Mouse (Mus musculus) frontal cortex, postnatal 14 days (tissue): ENCODE measurements around the gene Serf2.

Experiments
- DNase-seq, 2 experiments: peaks; one replicate each; pipeline ENCODE4 v3.0.0; 2022; ENCODE audit warnings: low spot score in 2 of 2

Gene Serf2

DNA sequence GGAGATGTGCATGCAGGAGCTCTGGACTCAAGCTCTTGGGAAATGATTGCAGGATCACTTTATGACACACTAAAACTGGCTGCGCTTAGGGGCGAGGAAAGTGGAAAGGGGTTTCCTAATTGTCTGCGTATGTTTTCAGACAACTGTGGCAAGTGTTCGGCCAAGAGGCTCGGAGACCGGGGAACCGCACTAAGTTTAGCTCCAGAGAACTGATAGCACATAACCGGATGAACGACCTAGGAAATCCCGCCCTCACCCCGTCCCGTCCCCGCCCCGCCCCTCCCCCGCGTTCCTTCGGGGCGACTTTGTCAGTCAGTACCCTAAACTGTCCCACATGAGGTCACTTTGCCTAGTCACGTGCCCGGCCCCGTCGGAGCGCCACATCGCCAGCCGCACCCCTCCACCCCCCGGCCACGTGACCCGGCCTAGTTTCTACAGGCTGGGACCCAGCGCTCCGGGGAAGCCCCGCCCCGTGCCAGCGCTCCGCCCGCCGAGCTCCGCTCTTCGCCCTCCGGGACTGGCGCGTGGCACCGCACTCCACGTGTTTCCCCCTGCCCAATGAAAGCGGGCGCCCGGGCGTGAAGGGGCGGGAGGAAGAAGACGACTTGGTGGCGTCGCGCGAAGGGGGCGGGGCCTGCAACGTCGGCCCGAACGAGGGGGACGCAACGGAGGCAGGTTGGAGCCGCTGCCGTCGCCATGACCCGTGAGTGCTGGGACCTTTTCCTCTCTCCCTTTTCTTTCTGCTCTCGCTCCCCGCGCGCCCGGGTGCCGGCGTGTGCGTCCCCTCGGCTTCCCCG lies at the start of gene Serf2:
Serf2 (plus strand) TSS at position 457 of the 797 bp plus-strand sequence.
- DNase-seq: peak; percentile 98 to 99

DNA sequence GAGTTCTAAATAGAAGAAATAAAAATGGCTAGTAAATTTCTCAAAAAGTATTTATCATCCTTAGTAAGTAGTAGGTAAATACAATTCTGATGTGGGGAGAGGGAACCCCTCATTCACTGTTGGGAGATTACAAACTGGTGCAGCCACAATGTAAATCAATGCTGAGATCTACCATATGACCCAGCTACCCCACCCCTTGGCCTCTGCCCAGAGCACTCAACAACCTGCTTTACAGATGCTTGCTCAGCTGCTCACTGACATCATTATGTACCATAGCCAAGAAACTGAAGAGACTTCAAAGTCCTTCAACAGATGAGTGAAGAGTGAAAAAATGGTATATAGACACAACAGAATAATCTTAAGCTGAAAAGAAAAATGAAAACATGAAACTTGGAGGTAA lies 45.7 kb upstream of the Serf2 start:
- no peak for DNase-seq

DNA sequence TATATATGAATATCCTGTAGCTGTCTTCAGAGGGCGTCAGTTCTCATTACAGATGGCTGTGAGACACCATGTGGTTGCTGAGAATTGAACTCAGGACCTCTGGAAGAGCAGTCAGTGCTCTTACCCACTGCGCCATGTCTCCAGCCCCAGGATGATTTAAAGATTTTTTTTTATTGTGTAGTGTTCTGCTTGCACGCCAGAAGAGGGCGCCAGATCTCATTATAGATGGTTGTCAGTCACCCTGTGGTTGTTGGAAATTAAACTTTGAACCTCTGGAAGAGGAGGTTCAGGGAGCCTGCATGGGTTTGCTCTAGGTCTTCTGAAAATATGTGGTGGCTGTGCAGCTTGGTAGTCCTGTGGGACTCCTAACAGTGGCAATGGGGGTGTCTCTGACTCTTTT lies 40.8 kb upstream of the Serf2 start:
- DNase-seq: no peak

DNA sequence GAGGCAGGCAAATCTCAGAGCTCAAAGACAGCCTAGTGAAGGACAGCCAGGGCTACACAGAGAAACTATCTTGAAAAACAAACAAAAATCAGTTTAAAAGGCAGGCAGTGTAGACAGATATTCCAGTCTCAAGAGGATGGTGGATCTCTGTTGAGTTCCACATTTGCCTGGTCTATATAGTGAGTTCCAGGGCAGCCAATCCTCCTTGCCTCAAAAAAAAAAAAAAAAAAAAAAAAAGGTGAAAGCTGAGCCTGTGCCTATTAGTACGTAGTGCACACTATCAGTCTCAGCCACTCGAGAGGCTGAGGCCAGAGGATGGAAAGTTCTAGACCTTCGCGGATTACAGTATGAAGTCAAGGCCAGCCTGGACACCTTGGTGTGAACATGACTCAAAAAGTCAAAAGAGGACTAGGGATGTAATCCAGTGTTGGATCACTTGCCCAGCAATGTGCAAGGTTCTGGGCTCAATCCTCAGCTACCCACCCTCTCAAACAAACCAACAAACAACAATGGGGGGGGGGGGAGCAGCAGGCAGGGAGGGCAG lies 36.1 kb upstream of the Serf2 start:
- peak in 1 of 2 experiments; percentile 10 for DNase-seq

DNA sequence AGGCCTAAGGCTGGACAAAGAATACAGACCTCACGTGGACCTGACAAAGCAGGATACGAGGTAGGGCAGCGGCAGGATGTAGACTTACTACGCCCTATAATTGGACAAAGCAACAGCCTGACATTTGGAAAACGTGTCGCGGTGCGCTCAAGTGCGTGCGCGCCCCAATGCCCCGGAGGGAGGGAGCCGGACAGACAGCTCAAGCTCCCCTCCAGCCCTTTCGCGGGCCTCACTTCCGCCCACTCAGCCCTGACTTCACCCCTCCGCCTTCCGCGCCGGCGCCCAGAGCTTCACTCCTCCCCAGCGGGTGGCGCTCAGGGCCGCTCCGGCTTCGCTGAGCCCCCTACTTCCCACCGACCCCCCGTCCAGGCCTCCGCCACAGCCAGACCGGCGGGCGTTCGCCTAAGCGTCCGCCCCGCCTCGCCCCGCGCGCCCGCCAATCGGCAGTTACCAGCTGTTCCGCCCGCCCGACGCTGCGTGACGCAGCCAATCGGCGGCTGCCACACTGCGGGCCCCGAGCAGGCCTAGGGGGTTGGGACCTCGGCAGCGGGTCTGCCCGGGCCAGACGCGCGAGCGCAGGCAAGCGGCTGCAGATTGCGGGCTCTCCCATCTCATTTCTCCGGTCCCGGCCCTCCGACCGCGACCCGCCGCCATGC lies 35.5 kb upstream of the Serf2 start, which contains the start of the genes Pdia3 and Catsper2:
Pdia3 (plus strand) TSS at position 389 of the 656 bp plus-strand sequence.
Catsper2 (minus strand) TSS at position 406 of the 656 bp plus-strand sequence.
- peak; percentile 91 to 93 for DNase-seq

DNA sequence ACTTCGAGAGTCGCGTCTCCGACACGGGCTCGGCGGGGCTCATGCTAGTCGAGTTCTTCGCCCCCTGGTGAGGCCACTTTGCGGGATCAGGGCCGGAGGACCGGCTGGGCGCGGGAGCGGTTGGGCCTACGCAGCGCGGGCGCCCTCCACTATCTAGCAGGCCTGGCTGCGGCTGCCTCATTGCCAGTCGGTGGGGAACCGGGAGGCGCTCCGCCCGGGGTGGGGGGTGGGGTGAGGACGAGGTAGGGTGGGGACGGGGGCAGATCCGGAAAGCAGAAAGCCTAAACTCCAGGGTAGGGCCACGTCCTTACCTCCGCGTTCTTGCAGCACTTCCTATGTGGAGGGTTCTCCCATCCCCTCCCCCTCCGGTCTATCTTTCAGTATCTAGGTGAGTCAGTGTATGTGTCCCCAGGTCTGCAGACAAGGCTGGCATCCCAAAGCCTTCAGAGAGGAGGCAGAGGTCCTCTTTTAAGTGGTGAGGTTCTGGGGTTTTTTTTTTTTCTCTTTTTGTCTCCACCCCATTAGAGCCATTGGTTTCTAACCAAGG lies 34.8 kb upstream of the Serf2 start:
- peak in 1 of 2 experiments; percentile 19 for DNase-seq

DNA sequence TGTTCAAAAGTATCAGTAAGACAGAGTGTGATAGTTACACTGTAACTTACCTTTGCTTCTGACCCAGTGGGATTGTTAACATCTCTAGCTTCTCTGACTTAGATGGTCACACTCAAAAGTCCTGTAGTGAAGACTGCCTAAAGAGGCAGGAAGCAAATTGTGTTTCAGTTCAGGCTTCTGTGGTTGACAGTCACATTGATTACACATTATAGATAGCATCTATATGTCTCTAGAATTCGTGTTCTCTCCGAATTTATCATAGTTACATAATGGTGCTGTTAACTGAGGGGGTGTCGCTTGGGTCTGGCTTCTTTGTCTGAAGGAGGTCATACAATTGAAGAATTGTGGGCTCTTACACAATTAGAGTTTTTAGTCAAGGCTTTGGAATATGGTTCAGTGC lies 33.9 kb upstream of the Serf2 start:
- no peak for DNase-seq

DNA sequence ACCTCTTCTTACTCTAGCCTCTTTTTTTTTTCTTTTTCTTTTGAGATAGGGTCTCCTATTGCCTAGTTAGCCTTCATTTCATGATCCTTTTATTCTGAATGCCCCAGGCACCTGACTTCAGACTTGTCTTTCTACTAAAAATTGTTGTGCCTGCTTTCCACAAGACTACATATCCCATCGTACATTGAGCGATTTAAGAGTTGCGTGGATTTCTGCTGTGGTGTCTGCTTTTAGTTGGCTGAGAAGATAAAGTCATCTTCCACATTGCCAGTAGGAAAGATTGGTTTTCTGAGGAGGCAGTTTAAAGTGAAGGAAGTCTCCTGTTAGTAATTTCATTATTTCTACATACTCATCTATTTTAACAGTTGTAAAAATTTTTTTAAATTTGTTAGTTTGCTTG lies 33.4 kb upstream of the Serf2 start:
- DNase-seq: no peak

DNA sequence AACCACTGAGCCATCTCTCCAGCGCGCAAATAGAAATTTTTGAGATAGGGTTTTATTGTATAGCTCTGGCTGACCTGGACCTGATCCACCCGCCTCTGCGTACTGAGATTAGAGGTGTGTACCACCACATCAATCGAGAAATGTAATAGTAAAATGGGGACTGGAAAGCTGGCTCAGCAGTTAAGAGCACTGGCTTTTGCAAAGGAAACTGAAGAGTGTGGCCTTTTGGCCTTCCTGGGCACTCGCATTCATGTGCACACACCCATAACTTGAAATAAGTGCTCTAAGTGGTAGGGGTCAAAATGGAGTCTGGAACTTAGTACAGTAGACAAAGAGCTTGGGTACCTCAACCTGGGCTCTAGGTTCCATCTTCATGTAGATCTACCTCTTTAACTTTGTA lies 32.6 kb upstream of the Serf2 start:
- no peak for DNase-seq

DNA sequence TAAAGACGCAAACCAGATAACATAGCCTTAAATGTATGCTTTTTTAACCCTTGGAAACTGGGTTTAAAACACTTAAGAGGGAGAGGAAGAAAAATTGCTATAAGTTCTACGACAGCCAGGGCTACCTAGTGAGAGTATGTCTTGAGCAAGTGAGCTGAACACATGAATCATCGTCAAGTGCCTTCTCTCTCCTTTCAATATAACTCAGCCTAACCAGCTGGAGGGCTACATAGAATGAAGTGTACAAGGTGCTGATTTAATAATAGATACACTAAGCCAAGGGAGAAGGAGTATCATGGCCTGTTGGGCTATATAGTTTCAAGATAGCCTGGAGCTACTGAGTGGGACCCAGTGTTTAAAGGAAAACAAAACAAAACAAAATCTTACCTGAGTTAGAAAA lies 30.5 kb upstream of the Serf2 start:
- DNase-seq: no peak

DNA sequence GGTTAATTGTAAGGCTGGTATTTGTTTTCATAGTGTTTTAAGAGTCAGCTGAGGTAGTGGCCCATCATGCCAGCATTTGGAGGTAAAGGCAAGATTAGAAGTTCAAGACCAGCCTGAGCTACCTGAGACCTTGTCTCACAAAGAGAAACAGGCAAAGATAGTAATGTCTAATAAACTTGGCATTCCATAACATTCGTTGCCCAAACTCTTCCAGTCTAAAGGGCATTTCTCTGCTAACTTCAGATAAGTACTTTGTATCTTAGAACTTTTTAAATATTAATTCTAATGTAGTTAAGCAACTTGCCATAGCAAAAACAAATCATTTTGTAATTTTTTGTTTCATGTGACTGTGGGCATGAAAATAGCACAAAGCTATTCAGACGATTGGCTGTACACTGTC lies 25.8 kb upstream of the Serf2 start:
- no peak for DNase-seq

DNA sequence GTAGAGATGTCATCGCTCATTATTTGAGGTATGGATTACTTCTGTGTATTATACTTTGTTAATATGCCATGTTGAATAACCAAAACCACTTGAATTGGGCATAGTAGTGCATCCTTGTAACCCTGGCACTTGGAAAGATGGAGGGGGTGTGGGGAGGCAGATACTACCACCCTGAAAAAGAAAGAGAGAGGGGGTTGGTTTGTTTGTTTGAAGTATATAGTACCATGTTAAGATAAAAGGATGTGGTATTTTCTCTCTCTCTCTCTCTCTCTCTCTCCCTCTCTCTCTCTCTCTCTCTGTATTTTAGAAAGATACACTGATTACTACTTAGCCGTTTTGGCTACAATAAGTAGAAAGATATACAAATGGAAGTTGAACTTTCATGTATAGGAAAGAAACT lies 23.1 kb upstream of the Serf2 start:
- no peak for DNase-seq

DNA sequence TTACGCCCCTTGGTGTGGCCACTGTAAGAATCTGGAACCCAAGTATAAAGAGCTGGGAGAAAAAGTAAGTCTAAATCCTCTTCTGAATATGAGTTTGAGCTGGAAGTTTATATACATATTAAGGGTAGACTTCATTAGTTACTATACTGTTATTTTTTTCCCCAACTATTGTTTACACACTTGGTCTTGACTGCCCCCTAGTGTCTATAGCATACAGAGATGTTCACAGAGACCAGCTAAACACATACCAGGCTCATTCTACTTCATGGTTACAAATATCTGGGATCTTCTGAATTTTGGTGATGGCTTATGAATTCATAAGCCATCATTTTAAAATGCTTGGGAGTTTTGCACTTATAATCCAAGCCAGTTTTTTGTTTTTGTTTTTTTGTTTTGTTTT lies 14.1 kb upstream of the Serf2 start:
- DNase-seq: no peak

DNA sequence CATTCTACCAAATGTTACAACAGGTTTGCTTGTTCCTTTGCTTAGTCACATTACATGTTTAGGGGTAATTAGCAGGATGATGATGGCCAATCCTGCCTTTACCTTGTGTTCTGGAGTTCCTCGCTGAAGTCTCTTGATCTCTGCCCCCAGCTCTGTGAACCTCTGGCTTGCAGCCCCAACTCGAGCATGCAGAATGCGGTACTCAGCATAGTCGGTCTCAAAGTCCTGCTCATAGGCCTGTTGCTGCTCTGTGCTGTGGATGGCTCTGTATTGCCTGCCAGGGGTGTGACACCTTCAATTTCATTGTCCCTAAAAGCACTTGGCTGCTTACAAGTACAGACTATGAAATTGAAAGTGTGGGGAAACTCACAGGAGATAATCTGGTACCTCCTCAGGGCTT lies 9.2 kb upstream of the Serf2 start:
- no peak for DNase-seq

DNA sequence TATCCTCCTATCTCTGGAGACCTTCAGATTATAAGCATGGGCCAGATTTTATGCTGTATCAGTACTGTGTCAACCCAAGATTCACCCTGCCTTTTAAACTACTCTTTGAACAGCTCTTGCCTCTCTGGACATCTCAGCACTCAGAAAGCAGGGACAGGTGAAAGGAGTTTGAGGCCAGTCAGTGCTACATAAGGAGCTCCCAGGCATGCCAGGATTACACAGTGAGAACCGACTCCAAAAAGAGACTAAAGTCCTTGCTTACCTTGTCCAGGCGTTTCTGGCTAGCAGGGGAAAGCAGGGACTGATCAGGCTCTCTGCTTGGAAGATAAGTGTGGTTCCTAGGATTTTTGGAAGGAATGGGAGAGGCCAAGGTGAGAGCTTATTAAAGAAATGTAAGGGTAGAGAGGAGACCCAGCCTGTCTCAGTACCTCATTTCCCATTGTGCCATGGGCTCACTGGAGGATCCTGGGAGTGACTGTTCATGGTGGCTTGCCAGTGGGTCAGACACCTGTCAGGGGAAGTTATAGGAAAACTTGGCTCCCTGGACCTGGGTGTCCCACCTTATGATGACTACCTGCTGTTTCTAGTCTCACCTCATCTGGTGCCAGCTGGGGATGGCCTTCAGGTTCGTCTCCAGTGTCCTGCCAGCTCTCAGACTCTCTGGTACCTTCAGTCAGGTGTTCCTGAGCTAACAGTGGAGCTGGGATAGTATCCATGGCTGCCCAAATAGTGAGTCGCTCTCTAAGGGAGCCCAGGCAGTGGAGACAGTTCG lies 8.0 kb upstream of the Serf2 start:
- no peak for DNase-seq

DNA sequence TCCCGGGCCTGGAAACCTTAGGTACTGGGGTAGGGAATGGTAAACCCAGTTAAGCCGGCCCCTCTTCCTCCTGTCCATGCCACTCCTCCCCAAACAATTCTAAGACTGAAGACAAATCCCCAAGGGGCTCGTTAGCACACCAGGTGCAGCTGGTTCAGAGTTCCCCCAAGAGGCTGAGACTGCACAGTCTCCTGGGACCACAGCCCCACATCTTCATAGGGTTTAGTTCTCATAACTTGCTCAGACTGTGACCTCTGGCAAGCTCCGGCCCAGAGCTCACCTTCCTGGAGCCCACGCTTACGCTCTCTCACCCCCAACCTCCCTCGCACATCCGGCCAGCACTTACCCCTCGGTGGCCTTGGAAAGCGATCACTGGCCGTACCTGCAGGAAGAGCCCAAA lies 7.2 kb upstream of the Serf2 start:
- DNase-seq: no peak

DNA sequence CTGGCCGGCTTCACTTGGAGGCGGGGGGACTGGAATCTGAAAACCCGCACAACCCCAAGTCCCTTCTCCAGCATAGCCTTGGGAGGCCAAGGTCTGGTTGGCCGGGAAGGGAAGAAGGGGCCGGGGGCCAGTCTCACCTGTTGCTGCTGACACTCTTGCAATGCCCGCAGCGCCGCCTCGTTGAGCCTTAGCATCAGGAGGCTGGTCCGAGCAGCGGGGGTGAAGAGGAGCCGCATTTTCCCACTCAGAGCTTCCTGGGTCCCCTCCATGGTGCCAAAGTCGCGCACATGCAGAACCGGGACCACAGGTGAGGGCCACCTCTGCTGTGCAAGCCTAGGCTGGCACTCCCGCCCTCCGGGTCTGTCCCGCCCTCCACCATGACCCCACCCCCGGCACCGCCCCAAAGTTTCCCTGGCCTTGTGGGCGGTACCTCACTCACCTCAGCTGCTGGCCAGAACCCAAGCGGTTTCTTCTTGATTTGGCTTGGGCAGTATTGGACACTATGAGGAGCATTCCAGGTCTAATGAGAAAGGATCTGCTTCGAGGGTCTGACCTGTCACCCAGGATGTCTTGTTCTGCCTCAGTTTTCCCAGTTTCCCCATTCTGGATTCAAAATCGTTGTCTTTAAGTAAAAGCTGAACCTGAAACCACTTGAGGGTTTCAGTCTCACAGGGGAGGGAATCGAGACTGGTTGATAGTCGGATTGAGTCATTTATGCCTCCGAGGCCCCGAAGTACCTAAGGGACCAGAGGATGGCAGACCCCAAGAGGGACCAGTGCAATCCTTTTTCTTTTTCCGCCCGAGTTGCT lies 6.5 kb upstream of the Serf2 start:
- DNase-seq: no peak

DNA sequence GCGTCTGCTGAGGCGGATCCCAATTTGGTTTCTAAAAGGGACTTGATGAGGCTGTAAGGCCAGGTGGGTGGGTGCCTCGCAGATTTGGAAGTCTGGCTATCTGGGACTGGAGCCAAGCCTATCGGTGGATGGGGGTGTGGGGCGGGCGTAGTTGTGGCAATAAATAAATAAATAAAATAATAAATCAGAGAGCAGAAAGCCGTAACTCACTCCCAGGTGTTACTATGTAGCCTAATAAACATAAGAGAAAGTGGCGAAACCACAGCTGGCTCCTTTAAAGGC lies 6.0 kb upstream of the Serf2 start:
- DNase-seq: no peak

DNA sequence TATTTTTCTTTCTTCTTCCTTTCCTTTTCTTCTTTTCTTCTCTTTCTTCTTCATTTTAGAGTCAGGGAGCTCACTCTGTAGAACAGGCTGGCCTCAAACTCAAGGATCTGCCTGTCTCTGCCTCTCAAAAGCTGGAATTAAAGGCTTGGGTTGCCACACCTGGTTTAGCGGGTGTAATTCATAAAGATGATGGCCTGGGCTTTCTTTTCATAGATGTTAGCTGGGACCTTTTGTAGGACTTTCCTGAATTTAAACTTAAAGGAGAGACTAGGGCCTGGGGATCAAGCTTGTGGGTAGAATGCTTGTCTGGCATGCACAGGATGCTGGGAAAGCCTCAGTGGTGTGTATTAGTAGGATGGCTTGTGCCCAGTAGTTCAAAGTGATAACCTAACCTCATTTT lies 4.8 kb upstream of the Serf2 start, which contains the start of gene Ell3:
Ell3 (minus strand) TSS at position 101 of the 400 bp plus-strand sequence.
- DNase-seq: no peak

DNA sequence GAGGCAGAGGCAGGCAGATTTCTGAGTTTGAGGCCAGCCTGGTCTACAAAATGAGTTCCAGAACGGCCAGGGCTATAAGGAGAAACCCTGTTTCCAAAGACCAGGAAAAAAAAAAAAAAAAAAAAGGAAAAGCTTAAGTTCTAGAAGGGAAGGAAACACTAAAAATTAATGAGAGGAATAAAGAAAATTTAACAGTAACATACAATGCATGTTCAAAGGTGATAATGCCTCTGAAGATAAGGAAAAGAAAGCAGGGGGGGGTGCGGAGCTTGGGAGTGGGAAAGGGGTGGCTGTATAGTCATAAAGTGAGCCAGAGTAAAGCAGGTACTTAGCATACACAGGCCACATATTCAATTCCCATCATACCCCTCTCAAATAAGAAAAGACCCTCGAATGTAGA lies 3.9 kb upstream of the Serf2 start:
- no peak for DNase-seq

DNA sequence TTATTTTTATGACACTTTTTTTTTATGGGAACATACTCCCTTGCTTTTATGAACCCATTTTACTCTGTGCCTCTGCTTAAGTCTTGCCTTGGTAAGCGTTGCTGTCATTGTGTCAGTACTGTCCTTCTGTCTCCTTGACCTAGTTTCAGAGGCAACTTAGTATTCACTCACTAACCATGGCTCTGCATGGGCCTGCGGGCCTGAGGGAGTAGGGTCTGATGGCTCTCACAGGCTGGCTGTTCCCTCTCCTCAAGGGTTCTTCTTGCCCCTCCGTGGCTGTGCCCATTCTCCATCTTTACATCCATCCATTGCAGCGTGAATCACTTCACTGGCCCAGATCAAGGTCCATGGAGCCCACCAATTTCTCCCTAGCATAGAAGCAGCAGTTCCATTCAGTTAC lies 2.5 kb upstream of the Serf2 start:
- DNase-seq: no peak
